Mouse (Mus musculus) neural tube, postnatal 0 days (tissue): ENCODE data around the gene Zranb1. TPM values are rescaled to one million over a fixed set of nuclear protein-coding genes. Genes with fewer than 3 reads are reported as not detected.

Experiments
- polyA plus RNA-seq: library from polyadenylated mRNA; unstranded; fragments of >200 nt; fragmentation: Nextera tagmentation; extraction: Ambion mirVana; gene quantifications from 2 replicates; pipeline ENCODE4 v1.2.1, GENCODE M21; 2015

Zranb1 gene
- polyA plus RNA-seq = 22.2 and 25.0 TPM in 2 replicates

GRCm38 (mm10) chr7:132930850-132931559 is at the start of gene Zranb1:
TSS of gene Zranb1 (plus strand) at chr7:132931142.

Other genes with a start within 250 kb of the Zranb1 start
- gene Fam53b, start 117.3 kb upstream of the Zranb1 start, polyA plus RNA-seq = 8.2 and 9.3 TPM in 2 replicates
- 71.6 and 73.7 TPM in 2 replicates for gene Eef1akmt2, start 78.5 kb upstream of the Zranb1 start, polyA plus RNA-seq
- gene Abraxas2, start 71.9 kb upstream of the Zranb1 start, polyA plus RNA-seq = 29.8 and 34.7 TPM in 2 replicates
- gene Fgfr2, start 192.2 kb downstream of the Zranb1 start, polyA plus RNA-seq = 20.2 and 21.4 TPM in 2 replicates
- 33.5 and 36.9 TPM in 2 replicates for gene Ctbp2, start 193.2 kb downstream of the Zranb1 start, polyA plus RNA-seq